Mouse (Mus musculus) bone marrow macrophage, adult 2 months (primary cell): Measurements from ENCODE around the gene Gadd45g. TPM values are rescaled to one million over a fixed set of nuclear protein-coding genes. Genes with fewer than 3 reads are reported as not detected.
"Not testable (repeated sequence)": the region's sequence is repeated elsewhere in the genome, so short reads cannot be mapped to it uniquely, and the experiment has no call there.

ENCODE experiments used
- H3K27ac ChIP-seq: 2 replicates; pipeline ENCODE4 v1.5.1; 2012; ENCODE audit warnings: low read depth, low read length; ENCODE audit not compliant: insufficient read depth
- H3K4me1 ChIP-seq: 2 replicates; pipeline ENCODE4 v1.6.1; 2012; ENCODE audit warnings: low read length; ENCODE audit not compliant: control insufficient read depth, insufficient read depth
- H3K4me3 ChIP-seq: 2 replicates; pipeline ENCODE4 v1.5.1; 2012; ENCODE audit warnings: mild to moderate bottlenecking, low read length, moderate library complexity; ENCODE audit not compliant: insufficient read depth
- CTCF ChIP-seq: IDR thresholded peaks from 2 replicates; pipeline ENCODE4 v1.5.1; 2012; ENCODE audit warnings: low read depth, mild to moderate bottlenecking, low read length, moderate library complexity
- POLR2A ChIP-seq: IDR thresholded peaks from 2 replicates; pipeline ENCODE4 v1.6.1; 2012; ENCODE audit warnings: mild to moderate bottlenecking, low read depth, low read length, borderline replicate concordance
- polyA plus RNA-seq: library from polyadenylated mRNA; stranded (reverse); fragments of >200 nt; gene quantifications from 2 replicates; pipeline ENCODE4 v1.2.4, GENCODE M21; 2012; ENCODE audit not compliant: missing spikeins, insufficient read depth, insufficient read length

Gene Gadd45g
- polyA plus RNA-seq, 1 experiment = 5.5 TPM

DNA sequence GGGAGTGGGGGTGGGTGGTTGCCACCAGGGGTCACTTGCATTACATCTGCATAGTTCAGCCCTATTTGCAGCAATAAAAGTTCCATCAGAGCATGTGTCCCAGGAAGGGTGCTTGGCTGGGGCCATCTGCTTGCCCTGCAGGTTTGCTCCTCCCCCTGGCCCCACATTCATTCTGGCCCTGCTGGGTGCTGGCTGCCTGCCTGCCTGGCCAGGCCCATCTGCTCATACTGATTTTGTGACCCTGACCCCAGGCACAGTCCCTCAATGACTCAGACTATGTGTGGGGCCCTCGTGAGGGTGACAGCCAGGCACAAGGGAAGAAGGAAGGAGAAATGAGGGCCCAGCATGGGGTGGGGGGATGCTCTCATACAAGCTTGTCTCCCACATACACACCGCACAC lies 12.9 kb upstream of the Gadd45g start:
- TF ChIP-seq POLR2A (no peak), CTCF (no peak)
- Histone ChIP-seq H3K4me3 (no peak overlapping the region), H3K4me1 (peaks cover 16% of the 10 kb centered on the region), H3K27ac (no peak overlapping the region)

DNA sequence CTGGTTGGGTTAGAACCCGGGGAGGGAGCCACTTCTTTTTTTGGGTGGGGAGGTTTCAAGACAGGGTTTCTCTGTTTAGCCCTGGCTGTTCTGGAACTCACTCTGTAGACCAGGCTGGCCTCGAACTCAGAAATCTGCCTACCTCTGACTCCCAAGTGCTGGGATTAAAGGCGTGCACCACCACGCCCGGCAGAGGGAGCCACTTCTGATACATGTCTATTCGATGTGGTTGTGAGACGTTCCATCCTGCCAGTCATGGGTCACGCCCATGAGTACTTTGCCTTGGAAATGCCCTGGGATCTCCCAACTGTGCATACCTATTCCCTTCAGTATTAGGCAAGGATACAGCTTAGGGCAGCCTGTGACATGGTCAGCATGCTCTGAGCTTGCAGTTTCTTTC lies 12.5 kb upstream of the Gadd45g start:
- H3K27ac ChIP-seq, H3K4me3 ChIP-seq: not testable (repeated sequence)
- H3K4me1 ChIP-seq = peaks cover 20% of the 10 kb centered on the region

DNA sequence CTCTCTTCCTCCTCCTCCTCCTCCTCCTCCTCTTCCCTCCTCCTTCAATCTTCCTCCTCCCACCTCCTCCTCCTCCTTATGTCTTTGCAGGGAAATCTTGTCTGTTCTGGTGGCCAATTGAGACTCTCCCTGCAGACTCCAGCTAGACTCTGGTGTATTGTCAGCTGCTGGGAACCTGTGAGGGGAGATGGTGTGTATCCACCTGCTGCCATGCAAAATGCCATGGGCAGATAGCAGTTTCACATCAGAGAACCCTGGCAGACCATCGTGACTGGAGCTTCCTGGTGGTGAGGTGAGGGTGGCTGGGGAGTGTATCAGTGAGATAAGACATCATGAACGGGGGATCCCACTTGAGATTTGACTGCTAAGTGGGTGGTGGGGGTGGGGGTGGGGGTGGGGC lies 12.0 kb upstream of the Gadd45g start:
- Histone ChIP-seq H3K4me1 (peaks cover 24% of the 10 kb centered on the region), H3K27ac (no peak overlapping the region), H3K4me3 (no peak overlapping the region)
- TF ChIP-seq CTCF (no peak), POLR2A (no peak)

GRCm38 (mm10) chr13:51835208-51835607 lies 11.3 kb upstream of the Gadd45g start:
- not testable (repeated sequence) for H3K27ac ChIP-seq, H3K4me3 ChIP-seq
- peaks cover 24% of the 10 kb centered on the region for H3K4me1 ChIP-seq

- H3K27ac ChIP-seq = no peak overlapping the region
- no peak for TF ChIP-seq POLR2A
- peaks cover 28% of the 10 kb centered on the region for H3K4me1 ChIP-seq
- no peak overlapping the region for H3K4me3 ChIP-seq
Observed at GRCm38 (mm10) chr13:51837402-51837801, 9.1 kb upstream of the Gadd45g start.

GRCm38 (mm10) chr13:51839250-51840026 lies 7.0 kb upstream of the Gadd45g start:
- Histone ChIP-seq H3K4me3 (no peak overlapping the region), H3K27ac (no peak overlapping the region), H3K4me1 (peaks cover 31% of the 10 kb centered on the region)
- no peak for TF ChIP-seq POLR2A
- peak; percentile 72 for TF ChIP-seq CTCF

- peaks cover 31% of the 10 kb centered on the region for H3K4me1 ChIP-seq
- no peak overlapping the region for H3K4me3 ChIP-seq
- TF ChIP-seq CTCF = no peak
- no peak for TF ChIP-seq POLR2A
- H3K27ac ChIP-seq = no peak overlapping the region
Observed at GRCm38 (mm10) chr13:51840702-51841101, 5.8 kb upstream of the Gadd45g start.

DNA sequence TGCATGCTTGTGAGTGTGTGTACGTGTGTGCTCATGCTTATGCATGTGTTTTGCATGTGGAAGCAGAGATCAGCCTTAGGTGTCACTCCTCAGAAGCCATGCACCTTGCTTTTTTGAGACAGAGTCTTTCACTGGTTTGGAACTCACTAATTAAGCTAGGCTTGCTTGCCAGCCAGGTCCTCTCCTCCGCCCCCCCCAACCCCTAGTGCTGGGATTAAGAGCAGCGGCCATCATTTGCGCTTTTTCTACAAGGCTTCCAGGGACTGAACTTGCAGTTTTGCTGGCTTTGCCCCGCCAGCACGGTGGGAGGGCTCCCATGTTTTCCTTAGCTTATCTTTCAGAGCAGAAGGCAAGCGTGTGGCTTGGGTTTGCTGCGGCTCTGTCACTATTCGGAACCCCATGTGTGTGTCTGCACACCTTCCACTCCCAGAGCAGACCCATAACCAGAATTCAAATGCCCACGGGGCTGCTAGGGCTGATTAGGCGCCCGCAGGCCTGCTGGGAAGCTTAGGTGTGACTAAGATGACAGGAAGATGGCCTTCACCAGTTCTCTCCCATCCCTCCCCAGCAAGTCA lies 4.8 kb upstream of the Gadd45g start:
- TF ChIP-seq CTCF (no peak), POLR2A (no peak)
- Histone ChIP-seq H3K4me1 (peaks cover 29% of the 10 kb centered on the region), H3K27ac (no peak overlapping the region), H3K4me3 (no peak overlapping the region)

DNA sequence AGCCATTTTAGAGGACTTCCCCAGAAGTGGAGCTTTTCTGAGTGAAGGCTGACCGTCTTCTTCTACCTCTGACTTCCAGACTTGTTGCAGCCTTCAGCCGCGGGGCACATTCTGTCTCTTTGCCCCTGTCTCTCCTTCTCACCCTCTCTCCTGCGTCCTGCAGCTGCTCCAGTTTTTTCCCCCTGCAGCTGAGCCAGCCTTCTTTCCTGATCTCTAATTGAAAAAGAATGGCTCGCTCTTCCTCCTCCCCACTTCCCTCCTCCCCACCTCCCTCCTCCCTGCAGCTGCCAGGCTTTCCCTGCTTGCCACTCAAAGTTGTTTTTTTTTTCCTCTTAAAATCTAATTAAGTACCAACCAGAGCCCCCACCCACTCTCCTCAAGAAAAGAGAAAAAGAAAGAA lies 4.3 kb upstream of the Gadd45g start:
- Histone ChIP-seq H3K27ac (no peak overlapping the region), H3K4me3 (no peak overlapping the region; the same call in 1 of the 2 replicates), H3K4me1 (peaks cover 23% of the 10 kb centered on the region)
- TF ChIP-seq POLR2A (no peak), CTCF (no peak)

GRCm38 (mm10) chr13:51842773-51843172 lies 3.7 kb upstream of the Gadd45g start:
- TF ChIP-seq CTCF (no peak), POLR2A (no peak)
- Histone ChIP-seq H3K4me3 (peak overlapping the region; percentile 42), H3K27ac (no peak overlapping the region), H3K4me1 (peaks cover 22% of the 10 kb centered on the region)

GRCm38 (mm10) chr13:51843298-51843697 lies 3.2 kb upstream of the Gadd45g start:
- H3K4me1 ChIP-seq = peaks cover 22% of the 10 kb centered on the region
- TF ChIP-seq CTCF (no peak), POLR2A (no peak)
- H3K27ac ChIP-seq = no peak overlapping the region
- no peak overlapping the region for H3K4me3 ChIP-seq
